Mouse (Mus musculus) inflammation-experienced regulatory T-cells (primary cell): ENCODE measurements around the gene Pcyox1. TPM values are rescaled to one million over a fixed set of nuclear protein-coding genes. Genes with fewer than 3 reads are reported as not detected.

Experiments used
- polyA plus RNA-seq, 2 experiments: library from polyadenylated mRNA; unstranded; fragments of 100-300 nt; shearing (Covaris generic); gene quantifications; one replicate each; pipeline ENCODE4 v1.2.1; 2017

The Pcyox1 gene
- polyA plus RNA-seq: 1 to 10 TPM; 6.3 to 8.4 TPM

GRCm38 (mm10) chr6:86396581-86397256 lies at the start of gene Pcyox1:
Gene Pcyox1, minus strand, starts transcription at chr6:86397154.

GRCm38 (mm10) chr6:86438272-86439118 lies 41.5 kb upstream of the Pcyox1 start, which contains the start of gene C87436:
Gene C87436, plus strand, starts transcription at chr6:86438374.

GRCm38 (mm10) chr6:86426358-86426757 lies 29.4 kb upstream of the Pcyox1 start, which contains the start of gene Gm44790:
Gene Gm44790, plus strand, starts transcription at chr6:86426658.

GRCm38 (mm10) chr6:86404100-86404861 lies 7.3 kb upstream of the Pcyox1 start, which contains the start of gene Tia1:
Gene Tia1, plus strand, starts transcription at chr6:86404219.

GRCm38 (mm10) chr6:86370764-86371339 lies 26.1 kb downstream of the Pcyox1 start, which contains the start of gene Snrpg:
Gene Snrpg, plus strand, starts transcription at chr6:86371304.

GRCm38 (mm10) chr6:86365371-86366124 lies 31.4 kb downstream of the Pcyox1 start, which contains the start of gene Fam136a:
Gene Fam136a, plus strand, starts transcription at chr6:86365646.

Other genes starting within 250 kb of the Pcyox1 start
- 1 to 10 TPM in 1 of 2 experiments, under 1 TPM in 1; 0.18 to 2.1 TPM for gene Tgfa, start 201.9 kb downstream of the Pcyox1 start, polyA plus RNA-seq
- 10 to 100 TPM; 36.7 to 53.8 TPM for gene Fam136a, start 31.5 kb downstream of the Pcyox1 start, polyA plus RNA-seq
- gene Snrpg, start 25.9 kb downstream of the Pcyox1 start, polyA plus RNA-seq: 100 to 1,000 TPM; 345 to 350 TPM
- 100 to 1,000 TPM in 1 of 2 experiments, 10 to 100 TPM in 1; 97.6 to 106 TPM for gene Tia1, start 7.1 kb upstream of the Pcyox1 start, polyA plus RNA-seq
- not detected for gene Gm44790, start 29.5 kb upstream of the Pcyox1 start, polyA plus RNA-seq
- 10 to 100 TPM; 39.7 to 54.0 TPM for gene C87436, start 41.2 kb upstream of the Pcyox1 start, polyA plus RNA-seq
- 100 to 1,000 TPM; 296 to 370 TPM for gene Pcbp1, start 129.2 kb upstream of the Pcyox1 start, polyA plus RNA-seq
- gene Asprv1, start 231.0 kb upstream of the Pcyox1 start, polyA plus RNA-seq: under 1 TPM in 1 of 2 experiments, not detected in 1; 0.72 TPM